Mouse (Mus musculus) small intestine, adult 2 months (tissue): Measurements from ENCODE around the gene Crb2.

ENCODE experiments used
- CTCF ChIP-seq: fragments of 200-500 bp; IDR thresholded peaks from 2 replicates; pipeline ENCODE4 v1.5.1; 2012; ENCODE audit warnings: low read depth, mild to moderate bottlenecking, control low read depth, inconsistent platforms, low read length, moderate library complexity, mixed read lengths; ENCODE audit not compliant: insufficient replicate concordance, insufficient read length; ENCODE audit errors: extremely low read depth
- POLR2A ChIP-seq: fragments of 200-500 bp; IDR thresholded peaks from 2 replicates; pipeline ENCODE4 v1.6.1; 2012; ENCODE audit warnings: low read depth, mild to moderate bottlenecking, control low read depth, inconsistent platforms, low read length, moderate library complexity

- TF ChIP-seq POLR2A (no peak), CTCF (no peak)
Observed at GRCm38 (mm10) chr2:37837542-37837941, 61.5 kb downstream of the Crb2 start.
